Mouse (Mus musculus): ENCODE results near the gene Pard3.

The Pard3 gene

GRCm38 (mm10) chr8:127335216-127335615, 271.5 kb downstream of the Pard3 start:
- DNase-seq (ENCODE audit: low read depth, low spot score) = no peak

DNA sequence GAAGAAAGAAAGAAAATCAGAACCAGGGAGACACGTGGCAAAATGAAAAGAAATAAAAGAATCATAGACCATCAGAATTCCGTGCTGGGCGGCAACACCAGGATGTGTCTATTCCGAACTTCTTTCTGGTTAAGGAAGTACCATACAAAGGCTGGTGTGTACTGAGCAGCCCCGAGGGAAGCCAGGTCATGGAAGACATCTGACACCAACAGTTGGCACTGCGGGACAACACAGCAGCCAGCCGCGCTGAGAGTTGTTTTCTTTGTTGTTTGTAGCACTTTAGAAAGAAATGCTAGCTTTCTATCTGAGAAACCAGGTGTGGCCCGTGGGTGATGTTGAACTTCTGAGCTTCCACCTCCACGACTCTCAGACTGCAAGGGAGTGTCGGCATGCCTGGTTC, 274.5 kb downstream of the Pard3 start:
- no peak for DNase-seq (ENCODE audit: low read depth, low spot score)

- DNase-seq (ENCODE audit: low read depth, low spot score) = no peak
Measured at GRCm38 (mm10) chr8:127341046-127341445, 277.4 kb downstream of the Pard3 start.

- no peak for DNase-seq (ENCODE audit: low read depth, low spot score)
Measured at GRCm38 (mm10) chr8:127343115-127343514, 279.4 kb downstream of the Pard3 start.

GRCm38 (mm10) chr8:127344421-127344820, 280.7 kb downstream of the Pard3 start:
- DNase-seq (ENCODE audit: low read depth, low spot score) = no peak

DNA sequence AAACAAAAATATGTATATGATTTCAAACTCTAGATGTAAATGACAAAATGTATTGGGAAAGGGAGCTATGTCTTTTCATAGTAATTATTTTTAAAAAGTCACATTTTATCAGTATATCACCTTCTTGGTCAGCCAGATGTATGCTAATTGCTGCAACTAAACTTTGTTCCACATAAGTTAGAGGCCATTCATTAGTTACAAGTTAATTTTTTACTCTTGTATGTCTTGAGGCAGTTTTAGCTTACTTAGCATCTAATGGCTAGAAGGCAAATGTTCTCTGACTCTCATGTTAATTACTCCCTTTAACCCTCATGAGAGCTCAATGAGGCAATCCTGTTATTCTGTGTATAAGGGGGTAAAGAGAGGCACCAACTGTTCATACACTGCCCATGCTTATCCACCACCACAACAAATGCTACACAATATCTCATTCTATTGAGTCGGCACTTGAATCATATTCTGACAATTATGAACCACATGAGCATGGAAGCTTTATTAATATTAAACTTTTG, 282.3 kb downstream of the Pard3 start:
- no peak for DNase-seq (ENCODE audit: low read depth, low spot score)

DNA sequence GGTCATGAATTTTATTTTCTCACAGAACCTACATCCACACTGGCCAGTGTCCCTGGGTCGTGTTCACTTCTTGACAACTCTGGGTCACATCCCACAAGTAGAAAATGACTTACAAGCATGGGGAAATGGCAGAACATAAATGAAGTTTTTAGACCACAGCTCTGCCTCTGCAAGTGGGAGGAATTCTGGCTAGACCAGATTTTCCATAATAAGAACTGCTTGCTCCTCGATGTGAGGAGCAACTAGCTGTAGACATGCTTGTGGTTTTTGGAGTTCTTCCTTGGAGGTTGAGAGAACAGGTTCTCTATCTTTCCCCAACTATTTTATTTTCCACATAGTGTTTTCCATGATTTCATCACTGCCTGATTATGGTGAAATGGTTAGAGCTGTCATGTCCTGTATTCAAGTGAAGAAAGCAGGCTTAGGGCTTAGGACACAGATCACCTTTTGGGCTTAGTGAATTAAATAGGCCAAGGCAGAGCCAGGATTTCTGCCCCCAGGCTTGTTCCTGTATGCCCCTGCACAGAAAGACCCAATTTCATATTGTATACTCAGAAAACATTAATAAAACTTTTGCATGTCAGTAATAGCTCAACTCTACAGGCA, 284.3 kb downstream of the Pard3 start:
- no peak for DNase-seq (ENCODE audit: low read depth, low spot score)

DNA sequence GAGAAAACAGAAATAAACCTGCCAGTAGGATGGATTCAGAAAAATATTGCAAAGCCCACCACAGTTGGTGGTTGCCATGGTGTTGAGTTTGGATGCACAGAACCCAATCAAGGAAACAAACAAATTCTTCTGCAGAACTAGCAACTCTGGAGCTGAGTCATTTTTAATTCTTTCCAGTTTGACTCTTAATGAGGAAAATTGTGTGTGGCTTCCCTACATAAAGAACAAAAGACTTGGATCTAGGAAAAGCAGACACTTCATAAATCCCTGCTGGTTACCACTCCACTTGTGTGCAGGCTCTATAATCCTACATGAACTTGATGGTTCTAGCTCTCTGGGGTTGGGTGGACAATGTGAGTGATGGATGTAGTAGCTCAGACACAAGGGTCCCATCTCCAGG, 298.1 kb downstream of the Pard3 start:
- DNase-seq (ENCODE audit: low read depth, low spot score) = no peak

- no peak for DNase-seq (ENCODE audit: low read depth, low spot score)
Measured at GRCm38 (mm10) chr8:127368347-127368746, 304.7 kb downstream of the Pard3 start.

DNA sequence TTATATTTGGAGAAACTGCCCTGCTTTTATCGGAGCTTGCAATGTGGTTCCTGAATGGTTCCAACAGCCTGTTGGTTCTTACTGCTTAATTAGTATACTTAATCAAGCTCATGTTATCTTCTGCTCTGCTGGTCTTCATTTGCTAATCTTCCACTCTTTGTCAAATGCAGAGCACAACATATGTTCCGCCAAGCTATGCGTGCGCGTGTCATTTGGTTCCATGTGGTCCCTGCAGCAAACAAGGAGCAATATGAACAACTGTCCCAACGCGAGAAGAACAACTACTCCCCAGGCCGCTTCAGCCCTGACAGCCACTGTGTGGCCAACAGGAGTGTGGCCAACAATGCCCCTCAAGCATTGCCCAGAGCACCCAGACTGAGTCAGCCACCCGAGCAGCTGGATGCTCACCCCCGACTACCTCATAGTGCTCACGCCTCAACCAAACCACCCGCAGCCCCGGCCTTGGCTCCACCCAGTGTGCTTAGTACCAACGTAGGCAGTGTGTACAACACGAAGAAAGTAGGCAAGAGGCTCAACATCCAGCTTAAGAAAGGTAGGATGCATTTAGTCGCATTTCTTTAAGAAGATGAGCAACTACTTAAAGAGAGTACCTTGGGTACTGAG, 307.7 kb downstream of the Pard3 start:
- DNase-seq (ENCODE audit: low read depth, low spot score) = no peak

GRCm38 (mm10) chr8:127377775-127378174, 314.1 kb downstream of the Pard3 start:
- DNase-seq (ENCODE audit: low read depth, low spot score) = no peak

- DNase-seq (ENCODE audit: low read depth, low spot score) = no peak
Measured at GRCm38 (mm10) chr8:127378994-127379858, 315.5 kb downstream of the Pard3 start.

DNA sequence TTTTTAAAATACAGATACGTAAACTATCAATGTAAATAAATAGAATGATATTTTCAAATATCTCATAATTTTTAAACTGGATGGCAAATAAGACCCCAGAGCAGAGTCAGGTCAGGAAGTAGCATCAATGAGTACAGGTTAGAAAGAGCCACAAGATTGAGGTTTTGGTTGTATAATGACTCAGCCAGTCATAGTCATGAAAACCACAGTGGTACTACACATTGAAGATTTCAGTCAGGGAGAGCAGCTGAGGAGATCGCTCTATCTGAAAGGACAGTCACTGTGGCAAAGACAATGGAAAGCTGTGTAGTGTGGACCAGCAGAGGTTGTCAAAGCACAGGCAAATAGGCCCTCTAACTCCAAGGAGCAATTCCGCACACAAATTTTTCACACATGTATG, 317.6 kb downstream of the Pard3 start:
- no peak for DNase-seq (ENCODE audit: low read depth, low spot score)

DNA sequence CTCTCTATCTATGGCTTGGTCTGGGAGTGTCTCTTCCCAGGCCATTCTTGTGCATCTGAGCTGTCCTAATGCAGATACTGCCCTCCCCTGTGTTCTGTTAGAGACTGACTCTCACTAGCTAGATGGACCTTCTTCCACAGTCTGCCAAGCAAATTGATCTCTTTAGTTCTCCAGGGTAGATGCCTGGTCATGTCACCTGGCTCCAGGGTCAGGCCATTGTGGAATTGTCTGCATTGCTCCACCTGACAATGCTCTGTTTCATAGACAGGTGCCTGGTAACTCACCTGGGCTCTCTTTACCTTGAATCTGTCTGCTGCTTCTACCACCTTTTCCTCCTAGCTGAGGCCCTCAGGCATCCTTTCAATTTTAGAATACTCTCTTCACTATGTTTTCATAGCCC, 329.0 kb downstream of the Pard3 start:
- no peak for DNase-seq (ENCODE audit: low read depth, low spot score)

DNA sequence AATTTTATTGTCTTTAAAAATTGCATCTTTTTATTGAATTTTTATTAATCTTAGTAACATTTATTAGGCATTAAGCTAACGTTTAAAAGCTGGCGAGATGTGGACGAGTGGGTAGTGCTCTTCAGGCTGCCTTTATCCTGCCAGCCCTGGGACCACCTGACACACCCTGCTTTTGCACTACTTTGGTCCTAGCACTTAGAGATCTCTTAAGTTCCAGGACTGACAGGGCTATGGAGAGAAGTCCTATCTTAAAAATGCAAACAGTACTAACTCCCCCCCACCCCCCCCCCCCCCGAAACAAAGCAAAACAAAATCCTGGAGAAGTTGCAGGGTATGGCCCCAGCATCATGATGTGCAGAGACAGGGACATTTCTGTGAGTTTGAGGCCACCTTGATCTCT, 331.8 kb downstream of the Pard3 start:
- DNase-seq (ENCODE audit: low read depth, low spot score) = no peak

GRCm38 (mm10) chr8:127405815-127406214, 342.1 kb downstream of the Pard3 start:
- DNase-seq (ENCODE audit: low read depth, low spot score) = no peak

DNA sequence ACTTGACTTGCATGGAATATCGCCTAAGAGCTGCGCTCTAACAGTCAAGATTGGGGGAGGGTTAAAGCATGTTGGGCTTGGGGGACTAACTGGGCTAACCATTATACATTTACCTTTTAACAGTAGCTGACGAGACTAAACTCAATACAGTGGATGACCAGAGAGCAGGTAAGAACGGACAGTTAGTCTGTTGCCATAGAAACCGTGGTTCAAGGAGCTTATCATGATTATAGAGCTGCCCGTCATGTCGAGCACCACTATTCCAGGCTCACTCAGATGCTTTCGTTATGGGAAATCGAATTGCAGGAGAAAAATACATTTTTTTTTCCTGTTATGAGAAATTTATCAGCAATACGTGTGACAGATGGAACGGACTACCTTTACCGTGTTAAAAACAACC, 346.9 kb downstream of the Pard3 start:
- no peak for DNase-seq (ENCODE audit: low read depth, low spot score)

DNA sequence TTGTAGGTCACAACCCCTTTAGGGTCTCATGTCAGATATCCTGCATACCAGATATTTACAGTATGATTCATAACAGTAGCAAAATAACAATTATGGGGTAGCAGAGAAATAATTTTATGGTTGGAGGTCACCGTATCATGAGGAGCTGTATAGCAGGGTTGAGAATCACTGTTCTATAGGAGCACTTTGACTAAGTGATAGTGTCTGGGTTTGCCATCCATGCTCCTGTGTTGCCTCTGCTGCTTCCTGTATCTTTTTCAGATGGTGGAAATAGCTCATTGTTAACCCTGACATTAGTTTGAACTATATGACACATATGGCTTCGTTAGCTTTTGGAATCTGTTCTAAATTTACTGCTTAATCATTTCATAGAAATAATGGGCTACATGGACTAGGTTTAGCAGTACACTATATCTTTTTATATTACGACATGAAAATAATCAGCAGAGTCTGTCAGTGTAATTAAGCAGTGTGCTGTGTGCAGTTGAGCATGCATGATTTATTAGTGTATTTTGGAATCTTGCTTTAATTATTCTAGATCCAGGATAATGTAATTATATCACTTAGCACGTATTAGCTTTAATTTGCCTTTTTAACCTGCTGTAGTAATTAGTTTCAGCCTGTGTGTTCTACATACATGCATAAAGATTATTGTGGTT, 347.6 kb downstream of the Pard3 start:
- DNase-seq (ENCODE audit: low read depth, low spot score) = no peak

DNA sequence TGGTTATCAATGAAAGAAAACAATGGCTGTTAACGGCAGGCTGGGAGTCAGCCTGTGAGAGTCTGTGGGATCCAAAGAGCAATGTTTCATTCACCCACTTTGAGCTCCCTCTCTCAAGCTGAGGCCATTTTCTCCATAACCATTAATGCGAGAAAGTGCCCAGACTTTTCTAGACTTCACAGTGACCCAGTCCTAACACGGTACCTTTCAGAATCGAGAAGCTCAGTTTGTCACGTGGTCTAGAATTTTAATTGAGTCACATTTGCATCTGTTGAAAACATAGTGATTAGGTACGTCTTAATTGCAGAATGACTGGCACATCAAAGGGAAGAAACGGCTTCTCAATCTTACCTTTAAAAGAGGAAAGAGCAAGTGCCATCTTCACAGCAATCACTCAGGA, 359.3 kb downstream of the Pard3 start:
- DNase-seq (ENCODE audit: low read depth, low spot score) = no peak

- no peak for DNase-seq (ENCODE audit: low read depth, low spot score)
Measured at GRCm38 (mm10) chr8:127424211-127424916, 360.7 kb downstream of the Pard3 start.

DNA sequence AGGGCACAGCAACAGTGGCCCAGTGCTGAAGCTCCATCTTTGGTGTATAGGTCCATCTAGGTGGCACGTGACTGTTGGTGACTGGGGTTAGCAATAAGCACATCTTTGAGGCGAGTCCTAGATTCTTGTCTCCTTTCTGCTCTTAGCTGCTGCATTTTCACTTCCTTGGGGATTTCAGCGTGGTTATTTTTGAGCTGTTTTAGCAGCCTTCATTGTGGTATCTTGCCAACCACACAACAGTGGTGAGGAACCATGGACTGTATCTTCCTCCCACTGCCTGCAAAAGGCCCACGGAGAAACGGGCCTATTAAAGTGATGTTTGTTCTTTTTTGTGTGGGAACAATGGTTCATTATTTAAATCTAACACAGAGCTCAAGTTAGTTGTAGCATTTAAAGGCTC, 363.2 kb downstream of the Pard3 start:
- no peak for DNase-seq (ENCODE audit: low read depth, low spot score)
